Mouse (Mus musculus): ENCODE data around the gene Gm10256.
"Not testable (repeated sequence)": the region's sequence is repeated elsewhere in the genome, so short reads cannot be mapped to it uniquely, and the experiment has no call there.

GRCm38 (mm10) chrY:2900689-2901088, 70.2 kb downstream of the Gm10256 start, which contains the start of gene Gm10352:
- not testable (repeated sequence) for TF ChIP-seq POLR2A (IDR thresholded peaks at IDR 0.05; ENCODE audit: borderline replicate concordance, control insufficient read depth, low read depth, low read length); CTCF (IDR thresholded peaks at IDR 0.05; ENCODE audit: control insufficient read depth, insufficient read depth, low read length)
